Mouse (Mus musculus): Measurements from ENCODE around the gene Cyp2j12.
"Not testable (repeated sequence)": the region's sequence is repeated elsewhere in the genome, so short reads cannot be mapped to it uniquely, and the experiment has no call there.

Gene Cyp2j12

GRCm38 (mm10) chr4:96140732-96141467 is at the start of gene Cyp2j12:
Gene Cyp2j12, minus strand, starts transcription at chr4:96141152.
- no peak for DNase-seq (ENCODE audit: low read depth, low spot score)

DNA sequence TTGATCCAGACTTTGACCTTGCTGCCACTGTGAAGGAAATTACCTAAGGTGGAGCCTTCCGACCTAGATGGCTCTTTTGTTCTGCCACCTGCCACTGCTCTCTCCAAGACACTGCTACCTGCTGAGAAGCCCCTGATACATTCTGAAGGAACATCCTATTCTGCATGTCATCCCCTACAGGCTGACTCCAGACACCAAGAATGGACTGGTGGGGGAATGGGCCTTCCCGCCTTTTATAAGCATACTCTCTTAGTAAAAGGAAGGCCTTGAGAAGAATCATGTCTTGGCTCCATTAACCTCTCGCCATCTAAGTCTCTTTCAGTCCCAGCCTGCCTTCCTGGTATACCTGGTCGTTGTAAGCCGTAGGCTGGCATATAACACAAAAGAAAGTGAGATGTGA is 48.4 kb upstream of the Cyp2j12 start:
- not testable (repeated sequence) for DNase-seq (ENCODE audit: low read depth, low spot score)

DNA sequence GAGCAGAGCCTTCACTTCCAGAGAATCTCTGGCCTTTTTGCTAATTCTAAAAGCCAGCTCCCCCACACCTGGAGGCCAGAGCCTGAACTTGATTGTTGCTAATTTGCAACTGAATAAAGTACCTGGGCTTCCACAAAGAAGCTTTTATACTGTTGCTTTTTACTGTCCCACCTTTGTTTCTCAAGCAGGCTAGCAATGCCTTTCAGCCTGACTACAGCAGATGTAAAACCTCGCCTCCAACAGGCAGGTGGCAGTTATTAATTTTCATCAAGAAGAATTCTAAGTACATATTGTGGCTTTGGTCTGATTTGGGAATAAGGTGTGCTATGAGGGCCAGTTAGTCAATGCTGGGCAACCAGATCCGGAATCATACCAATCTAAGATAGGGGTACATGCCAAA is 47.7 kb upstream of the Cyp2j12 start:
- DNase-seq (ENCODE audit: low read depth, low spot score), result not testable (repeated sequence)

GRCm38 (mm10) chr4:96188146-96188545 is 47.2 kb upstream of the Cyp2j12 start:
- DNase-seq (ENCODE audit: low read depth, low spot score), result not testable (repeated sequence)

- not testable (repeated sequence) for DNase-seq (ENCODE audit: low read depth, low spot score)
These were observed 43.8 kb upstream of the Cyp2j12 start for GRCm38 (mm10) chr4:96184716-96185115.

- no peak for DNase-seq (ENCODE audit: low read depth, low spot score)
These were observed 21.9 kb upstream of the Cyp2j12 start for GRCm38 (mm10) chr4:96162839-96163238.

DNA sequence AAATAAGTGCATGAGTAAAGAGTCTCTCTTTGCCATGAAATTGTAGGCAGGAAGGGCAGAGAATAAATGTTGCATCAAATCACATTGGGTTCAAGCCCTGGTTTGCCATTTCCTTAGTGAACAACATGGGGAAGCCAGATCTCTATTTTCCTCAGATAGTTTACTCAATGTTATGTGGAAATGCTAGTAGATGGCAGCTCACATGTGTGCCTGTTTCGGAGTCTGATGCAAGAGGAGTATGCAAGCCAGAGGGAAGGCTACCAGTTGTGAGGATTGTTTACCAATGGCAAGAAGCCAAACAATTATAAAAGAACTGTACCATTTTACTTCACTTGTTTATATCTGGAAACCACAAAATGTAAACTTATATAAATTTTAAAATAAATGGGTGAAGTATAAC is 20.6 kb upstream of the Cyp2j12 start:
- no peak for DNase-seq (ENCODE audit: low read depth, low spot score)

- no peak for DNase-seq (ENCODE audit: low read depth, low spot score)
These were observed 1.7 kb downstream of the Cyp2j12 start for GRCm38 (mm10) chr4:96139226-96139625.

DNA sequence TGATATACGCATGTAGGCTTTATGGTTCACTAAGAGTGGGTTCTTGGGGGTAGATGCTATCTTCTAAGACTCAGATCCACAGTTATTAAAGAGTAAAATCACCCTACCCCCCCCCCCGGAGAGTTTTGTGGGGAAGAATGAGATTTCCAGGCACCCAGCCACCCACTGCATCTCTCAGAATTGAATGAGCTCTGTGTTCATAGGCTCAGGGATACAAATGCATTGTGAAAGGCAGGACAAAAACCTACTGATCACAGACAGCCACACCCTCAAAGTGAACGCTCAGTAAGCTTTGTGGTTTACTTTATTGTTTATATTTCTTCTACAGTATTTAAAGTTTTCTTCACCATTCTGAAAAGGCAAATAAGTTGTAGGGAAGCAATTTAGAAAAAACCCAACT is 6.7 kb downstream of the Cyp2j12 start:
- no peak for DNase-seq (ENCODE audit: low read depth, low spot score)

DNA sequence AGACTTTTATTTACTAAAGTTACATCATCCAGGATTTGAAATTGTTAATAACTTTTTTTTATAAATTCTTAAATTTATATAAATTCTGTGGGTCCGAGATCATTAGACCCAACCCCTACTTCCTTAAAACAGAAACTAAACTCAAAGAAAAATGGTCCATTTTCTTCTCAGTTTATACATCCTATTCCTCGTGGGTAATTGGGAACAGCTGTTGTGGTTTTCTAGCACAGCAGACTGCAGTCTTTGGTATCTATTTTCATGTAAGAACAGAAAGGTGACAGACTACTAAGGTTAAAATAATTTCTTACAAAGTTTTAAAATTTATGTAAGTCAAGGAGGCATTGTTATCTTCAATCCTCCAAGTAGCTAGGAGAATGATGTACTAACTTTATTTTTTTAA is 44.1 kb downstream of the Cyp2j12 start:
- DNase-seq (ENCODE audit: low read depth, low spot score), result no peak

DNA sequence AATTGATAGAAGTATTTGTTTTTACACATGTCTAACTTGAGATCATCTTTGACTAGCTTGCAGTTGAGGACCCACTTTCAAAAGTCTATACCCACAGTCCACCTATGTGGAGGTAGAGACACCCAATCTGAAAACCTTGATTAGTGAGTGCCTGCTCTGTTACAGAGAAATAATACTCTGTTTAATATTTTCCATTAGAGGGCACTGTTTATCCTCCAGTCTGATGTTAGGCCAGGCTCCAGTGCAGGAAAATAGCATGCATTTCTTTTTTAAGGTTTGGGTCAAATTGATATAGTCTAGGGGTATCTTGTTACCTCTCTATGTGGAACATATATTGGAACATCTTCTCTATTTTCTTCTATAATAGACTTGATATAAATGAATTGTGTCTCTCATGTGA is 49.1 kb downstream of the Cyp2j12 start:
- no peak for DNase-seq (ENCODE audit: low read depth, low spot score)

DNA sequence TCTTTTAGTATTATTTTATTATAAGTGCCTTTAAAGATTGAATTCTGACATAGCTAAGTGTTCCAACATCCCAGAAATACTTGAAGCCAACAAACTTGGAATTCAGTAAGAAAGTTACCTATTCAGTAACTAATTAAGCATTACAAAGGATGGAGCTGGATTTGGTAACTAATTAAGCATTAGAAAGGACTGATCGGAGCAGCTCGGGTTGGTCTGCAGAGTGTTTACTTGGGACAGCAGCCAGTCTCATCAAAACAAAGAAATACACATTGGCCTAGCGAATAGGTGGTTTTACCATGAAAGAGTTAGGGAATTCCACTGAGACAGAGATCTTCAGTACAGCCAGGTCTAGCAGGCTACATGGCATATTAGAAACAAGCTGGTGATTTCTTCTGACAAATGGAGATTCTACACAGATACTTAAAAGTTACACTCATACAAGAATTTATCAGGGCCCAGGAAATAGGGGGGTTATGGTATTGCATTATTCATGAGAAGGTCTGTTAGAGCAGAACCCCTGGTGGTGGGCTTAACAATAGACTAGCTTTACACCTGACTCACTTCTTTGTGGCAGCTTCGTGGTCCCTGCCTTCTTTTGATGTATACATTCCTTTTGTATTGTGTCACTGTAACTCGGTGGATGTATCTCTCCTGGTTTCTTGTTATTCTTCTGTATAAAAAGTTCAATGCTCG is 51.5 kb downstream of the Cyp2j12 start:
- not testable (repeated sequence) for DNase-seq (ENCODE audit: low read depth, low spot score)

DNA sequence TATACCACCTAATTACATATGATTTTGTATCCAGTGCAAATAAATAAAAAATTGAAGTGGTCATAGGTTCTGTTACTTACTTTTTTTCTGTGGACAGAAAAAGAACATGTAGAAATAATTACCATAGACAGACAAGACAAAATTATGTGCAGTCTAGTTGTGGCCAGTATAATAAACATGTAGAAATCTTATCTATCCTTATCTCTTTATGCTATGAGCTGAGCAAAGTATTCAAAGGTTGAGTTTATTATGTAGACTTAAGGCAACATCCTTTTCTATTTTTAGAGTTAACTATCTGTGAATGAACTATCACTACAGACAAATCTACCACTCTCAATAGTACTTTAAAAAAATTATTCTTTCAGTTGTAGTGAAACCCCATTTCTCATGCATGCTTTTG is 62.6 kb downstream of the Cyp2j12 start:
- no peak for DNase-seq (ENCODE audit: low read depth, low spot score)

DNA sequence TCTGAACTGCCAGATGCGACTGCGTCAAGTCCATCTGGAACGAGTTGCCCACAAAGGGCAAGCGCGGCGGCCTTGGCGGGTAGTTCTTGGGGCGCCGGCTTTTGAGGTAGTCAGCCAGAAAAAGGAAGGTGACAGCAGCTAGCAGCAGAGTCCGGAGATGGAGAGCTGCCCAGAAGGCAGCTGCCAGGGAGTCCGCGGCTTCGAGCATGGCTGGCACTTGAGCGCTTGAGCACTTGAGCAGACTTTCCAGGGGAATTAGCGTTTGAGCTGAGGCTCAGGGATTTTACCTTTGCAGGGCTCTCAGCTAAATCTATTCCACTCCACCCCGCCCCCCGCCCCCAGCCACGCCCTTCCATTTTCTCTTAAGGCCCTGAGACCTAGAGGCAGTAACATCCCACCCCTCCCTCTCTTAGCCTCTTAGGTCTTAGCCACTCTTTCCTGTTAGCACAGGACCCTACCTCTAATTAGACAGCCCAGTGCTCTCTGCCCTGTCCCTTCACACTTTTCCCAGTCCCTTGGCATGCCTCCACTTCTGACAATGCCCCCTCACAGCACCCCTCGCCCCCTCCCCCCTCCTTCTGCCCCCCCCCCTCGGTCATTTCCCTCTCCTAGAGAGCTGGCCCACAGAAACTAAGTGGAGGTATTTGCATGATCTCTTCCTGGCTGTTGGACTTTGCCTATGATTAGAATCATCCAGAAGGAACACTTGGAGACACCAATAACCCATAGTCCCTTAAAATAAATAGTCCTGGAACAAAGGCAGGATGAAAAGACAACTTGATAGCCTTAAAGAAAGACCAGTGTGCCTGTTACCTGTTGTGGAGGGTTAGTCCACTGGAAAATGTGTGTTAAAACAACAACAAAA is 63.5 kb downstream of the Cyp2j12 start, which contains the start of gene Cyp2j13:
Gene Cyp2j13, minus strand, starts transcription at position 286 of the 865 bp plus-strand sequence.
- DNase-seq (ENCODE audit: low read depth, low spot score), result no peak

- DNase-seq (ENCODE audit: low read depth, low spot score), result no peak
These were observed 78.9 kb downstream of the Cyp2j12 start for GRCm38 (mm10) chr4:96062045-96062444.

DNA sequence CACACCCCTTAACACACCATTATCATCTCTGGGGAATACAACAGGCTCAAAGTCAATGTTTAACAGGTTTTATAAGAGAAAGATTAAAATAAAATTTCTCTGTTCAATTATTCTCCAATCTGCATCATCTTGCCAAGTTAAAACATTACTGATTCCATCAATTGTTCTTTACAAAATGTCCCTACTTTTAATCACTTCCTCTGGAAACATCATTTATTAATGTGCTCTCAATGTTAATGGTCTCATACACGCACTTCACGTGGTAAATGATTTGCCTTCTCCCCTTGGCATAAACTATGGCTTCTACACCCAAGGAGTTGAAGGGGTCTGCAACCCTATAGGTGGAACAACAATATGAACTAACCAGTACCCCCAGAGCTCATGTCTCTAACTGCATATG is 80.8 kb downstream of the Cyp2j12 start:
- DNase-seq (ENCODE audit: low read depth, low spot score), result no peak
